Mouse (Mus musculus) forebrain, embryonic 11.5 days (tissue): ENCODE results near the gene Gpsm3. TPM values are rescaled to one million over a fixed set of nuclear protein-coding genes. Genes with fewer than 3 reads are reported as not detected.
A peak's percentile ranks its signal among the peaks of the same experiment; 100 is the strongest.

Experiments used
- ATAC-seq: fragments of 200-750 bp; cut with Nextera tagmentation; replicated peaks from 2 replicates; pipeline ENCODE4 v1.8.0; 2017; ENCODE audit warnings: moderate TSS enrichment; ENCODE audit not compliant: low FRiP score
- DNase-seq: peaks from one replicate; pipeline ENCODE4 v3.0.0-alpha.2; 2017; ENCODE audit warnings: low spot score
- H3K27ac ChIP-seq: fragments of 300-500 bp; sonication (generic); 2 replicates; pipeline ENCODE4 v1.5.1; 2014; ENCODE audit warnings: low read depth, low read length
- H3K27me3 ChIP-seq: fragments of 300-500 bp; sonication (generic); 2 replicates; pipeline ENCODE4 v1.6.1; 2014; ENCODE audit warnings: mild to moderate bottlenecking, low read length, mixed read lengths; ENCODE audit not compliant: control insufficient read depth, insufficient read depth
- H3K36me3 ChIP-seq: fragments of 300-500 bp; sonication (generic); 2 replicates; pipeline ENCODE4 v1.6.1; 2014; ENCODE audit warnings: mild to moderate bottlenecking, low read length, moderate library complexity, mixed read lengths; ENCODE audit not compliant: control insufficient read depth, insufficient read depth
- H3K4me1 ChIP-seq: fragments of 300-500 bp; sonication (generic); replicated peaks from 2 replicates; pipeline ENCODE4 v1.6.1; 2014; ENCODE audit warnings: low read length, mixed read lengths; ENCODE audit not compliant: control insufficient read depth, insufficient read depth
- H3K4me2 ChIP-seq: fragments of 300-500 bp; sonication (generic); 2 replicates; pipeline ENCODE4 v1.6.1; 2014; ENCODE audit warnings: low read depth, mild to moderate bottlenecking, low read length, moderate library complexity, mixed read lengths; ENCODE audit not compliant: severe bottlenecking
- H3K4me3 ChIP-seq: fragments of 300-500 bp; sonication (generic); 2 replicates; pipeline ENCODE4 v1.5.1; 2014; ENCODE audit warnings: low read depth, low read length
- H3K9ac ChIP-seq: fragments of 300-500 bp; sonication (generic); 2 replicates; pipeline ENCODE4 v1.6.1; 2014; ENCODE audit warnings: low read length
- H3K9me3 ChIP-seq: fragments of 300-500 bp; sonication (generic); 2 replicates; pipeline ENCODE4 v1.6.1; 2016; ENCODE audit warnings: low read length, mixed read lengths; ENCODE audit not compliant: control insufficient read depth
- WGBS: fragments of 180-500 bp; shearing (Covaris S2); extraction: QIAGEN DNeasy Blood & Tissue Kit; methylation state at CpG from one replicate; pipeline ENCODE4 v1.1.7; 2014; 5-methylcytosine and 5-hydroxymethylcytosine counted together
- polyA plus RNA-seq: library from polyadenylated mRNA; unstranded; fragments of >200 nt; fragmentation: Nextera tagmentation; extraction: Ambion mirVana; gene quantifications from 2 replicates; pipeline ENCODE4 v1.2.1, GENCODE M21; 2014

The Gpsm3 gene
- polyA plus RNA-seq, 1 experiment from 2014 or later = 2.6 TPM

GRCm38 (mm10) chr17:34613054-34613645 lies 23.5 kb downstream of the Gpsm3 start:
- Histone ChIP-seq H3K36me3 (peaks cover 14% of the 10 kb centered on the region; the same call in 1 of the 2 replicates), H3K27me3 (no peaks in the 10 kb centered on the region), H3K4me2 (no peak overlapping the region), H3K9me3 (no peaks in the 10 kb centered on the region), H3K27ac (no peak overlapping the region), H3K9ac (no peak overlapping the region), H3K4me1 (no peaks in the 10 kb centered on the region), H3K4me3 (no peak overlapping the region)
- DNase-seq (no peak), ATAC-seq (no peak)
- 94% methylated on average over 11 of the region's 11 CpGs for WGBS

- H3K4me1 ChIP-seq = no peaks in the 10 kb centered on the region
- no peak overlapping the region for H3K4me3 ChIP-seq
- peaks cover 14% of the 10 kb centered on the region; the same call in 1 of the 2 replicates for H3K36me3 ChIP-seq
- H3K27me3 ChIP-seq = no peaks in the 10 kb centered on the region
- ATAC-seq (no peak), DNase-seq (no peak)
- no peak overlapping the region for H3K27ac ChIP-seq
- H3K9me3 ChIP-seq = no peaks in the 10 kb centered on the region
- WGBS = 87% methylated on average over 10 of the region's 10 CpGs
- no peak overlapping the region for H3K9ac ChIP-seq
- H3K4me2 ChIP-seq = no peak overlapping the region
These were observed 24.2 kb downstream of the Gpsm3 start for GRCm38 (mm10) chr17:34613830-34614229.

GRCm38 (mm10) chr17:34615871-34616270 lies 26.3 kb downstream of the Gpsm3 start, which contains the start of gene Egfl8:
Gene Egfl8, minus strand, starts transcription at chr17:34615971.
- ATAC-seq = no peak
- peaks cover 12% of the 10 kb centered on the region; the same call in 1 of the 2 replicates for H3K36me3 ChIP-seq
- 64% methylated on average over 6 of the region's 6 CpGs for WGBS

GRCm38 (mm10) chr17:34618999-34619398 lies 29.4 kb downstream of the Gpsm3 start:
- WGBS = 17% methylated on average over 6 of the region's 6 CpGs
- no peaks in the 10 kb centered on the region; the same call in 1 of the 2 replicates for H3K36me3 ChIP-seq

More at GRCm38 (mm10) chr17:34615871-34616270, 26.3 kb downstream of the Gpsm3 start, which contains the start of gene Egfl8:
- no peaks in the 10 kb centered on the region for H3K27me3 ChIP-seq
- no peak within 1 kb of the TSS for H3K27ac ChIP-seq
- H3K9me3 ChIP-seq = no peaks in the 10 kb centered on the region
- no peaks in the 10 kb centered on the region for H3K4me1 ChIP-seq
- no peak for DNase-seq
- H3K4me3 ChIP-seq = no peak within 1 kb of the TSS
- no peak within 1 kb of the TSS for H3K9ac ChIP-seq
- no peak within 1 kb of the TSS for H3K4me2 ChIP-seq

GRCm38 (mm10) chr17:34621006-34621405 lies 31.4 kb downstream of the Gpsm3 start:
- 94% methylated on average over 8 of the region's 8 CpGs for WGBS
- H3K36me3 ChIP-seq = no peaks in the 10 kb centered on the region; the same call in 1 of the 2 replicates

More at GRCm38 (mm10) chr17:34618999-34619398, 29.4 kb downstream of the Gpsm3 start:
- Histone ChIP-seq H3K4me1 (no peaks in the 10 kb centered on the region), H3K4me2 (no peak overlapping the region), H3K9ac (no peak overlapping the region), H3K27ac (no peak overlapping the region), H3K27me3 (no peaks in the 10 kb centered on the region), H3K9me3 (no peaks in the 10 kb centered on the region), H3K4me3 (no peak overlapping the region)
- 0 out of 2 replicates have a peak, but pooled peaks have one; percentile 7 for ATAC-seq
- peak; percentile 82 for DNase-seq

GRCm38 (mm10) chr17:34623161-34623560 lies 33.6 kb downstream of the Gpsm3 start:
- DNase-seq = peak; percentile 18
- 88% methylated on average over 9 of the region's 9 CpGs for WGBS
- Histone ChIP-seq H3K9ac (no peak overlapping the region), H3K27ac (no peak overlapping the region), H3K9me3 (no peaks in the 10 kb centered on the region), H3K4me1 (peaks cover 4% of the 10 kb centered on the region; the same call in 1 of the 2 replicates), H3K4me2 (no peak overlapping the region), H3K4me3 (no peak overlapping the region), H3K27me3 (no peaks in the 10 kb centered on the region), H3K36me3 (no peaks in the 10 kb centered on the region; the same call in 1 of the 2 replicates)
- ATAC-seq = no peak

More at GRCm38 (mm10) chr17:34621006-34621405, 31.4 kb downstream of the Gpsm3 start:
- Histone ChIP-seq H3K9ac (no peak overlapping the region), H3K4me2 (no peak overlapping the region), H3K27me3 (no peaks in the 10 kb centered on the region), H3K9me3 (no peaks in the 10 kb centered on the region), H3K27ac (no peak overlapping the region), H3K4me3 (no peak overlapping the region), H3K4me1 (no peaks in the 10 kb centered on the region)
- ATAC-seq (no peak), DNase-seq (peak; percentile 36)

- WGBS = 93% methylated on average over 3 of the region's 3 CpGs
- Histone ChIP-seq H3K4me3 (no peak overlapping the region), H3K36me3 (no peaks in the 10 kb centered on the region; the same call in 1 of the 2 replicates), H3K27ac (no peak overlapping the region), H3K27me3 (peaks cover 4% of the 10 kb centered on the region; the same call in 1 of the 2 replicates), H3K4me1 (peaks cover 14% of the 10 kb centered on the region; the same call in 1 of the 2 replicates), H3K9ac (no peak overlapping the region), H3K9me3 (no peaks in the 10 kb centered on the region), H3K4me2 (no peak overlapping the region)
- DNase-seq = no peak
- ATAC-seq = no peak
These were observed 35.4 kb downstream of the Gpsm3 start for GRCm38 (mm10) chr17:34624981-34625380.

- Histone ChIP-seq H3K9ac (peak overlapping the region; percentile 47), H3K4me1 (peaks cover 20% of the 10 kb centered on the region), H3K9me3 (no peaks in the 10 kb centered on the region), H3K27me3 (peaks cover 15% of the 10 kb centered on the region), H3K36me3 (no peaks in the 10 kb centered on the region; the same call in 1 of the 2 replicates), H3K4me3 (peak overlapping the region; percentile 48), H3K4me2 (peak overlapping the region; percentile 67), H3K27ac (no peak overlapping the region)
- WGBS = 56% methylated on average over 16 of the region's 16 CpGs
- ATAC-seq (no peak), DNase-seq (no peak)
These were observed 36.6 kb downstream of the Gpsm3 start for GRCm38 (mm10) chr17:34626062-34626772.
